Comparison of ENCODE assay signal across 9 mouse cellular contexts in genomic region chr19:34194132-34194745, GRCm38 (mm10). TPM values are rescaled to one million over a fixed set of nuclear protein-coding genes. Genes with fewer than 3 reads are reported as not detected.
DNase-seq lines count a peak whose midpoint lies in the region; ATAC-seq lines count a peak whose summit lies in the region.
"Had no signal": no experiment of that assay in that cellular context is flagged by ENCODE, and none has a peak within 500 bp of the region (broad histone marks: within the 10 kb centered on the region; RNA-seq: fewer than 3 reads in every experiment).

No protein-coding gene starts in this region.

- H3K9ac ChIP-seq in lung, embryonic 16.5 days (ENCODE audit: low read length): no peak overlapping the region
- no peak overlapping the region for H3K9ac ChIP-seq in embryonic facial prominence, embryonic 14.5 days (ENCODE audit: low read depth, low read length)
- no peak overlapping the region for H3K9ac ChIP-seq in limb, embryonic 15.5 days
- no peak overlapping the region for H3K9ac ChIP-seq in neural tube, embryonic 15.5 days (replicated peaks)

- peak overlapping the region; percentile 77; the same call in 1 of the 2 replicates for H3K4me2 ChIP-seq in lung, embryonic 16.5 days (ENCODE audit: low read depth, low read length)
- peak overlapping the region; percentile 98 for H3K4me2 ChIP-seq in embryonic facial prominence, embryonic 14.5 days (ENCODE audit: low read depth, low read length)
- H3K4me2 ChIP-seq in limb, embryonic 15.5 days: peak overlapping the region; percentile 89
- peak overlapping the region; percentile 86 for H3K4me2 ChIP-seq in neural tube, embryonic 15.5 days

- H3K27ac ChIP-seq in lung, embryonic 16.5 days (ENCODE audit: low read length): no peak overlapping the region
- H3K27ac ChIP-seq in embryonic facial prominence, embryonic 14.5 days (replicated peaks; ENCODE audit: low read depth, low read length): no peak overlapping the region
- no peak overlapping the region for H3K27ac ChIP-seq in limb, embryonic 15.5 days
- H3K27ac ChIP-seq in neural tube, embryonic 15.5 days (replicated peaks): no peak overlapping the region

- 90% methylated on average over 6 of the region's 6 CpGs for WGBS in lung, embryonic 16.5 days
- 70% methylated on average over 6 of the region's 6 CpGs for WGBS in embryonic facial prominence, embryonic 14.5 days
- 75% methylated on average over 6 of the region's 6 CpGs for WGBS in limb, embryonic 15.5 days
- 90% methylated on average over 6 of the region's 6 CpGs for WGBS in neural tube, embryonic 15.5 days

- DNase-seq in lung, postnatal 25 days (ENCODE audit: low spot score): no peak
- DNase-seq in embryonic facial prominence, embryonic 14.5 days (ENCODE audit: low spot score): no peak
- no peak for DNase-seq in kidney, adult 18-20 months
- DNase-seq in cerebellum, postnatal 4 days (ENCODE audit: low spot score in 2 of 2): no peak
- DNase-seq in spleen, adult 12 weeks (ENCODE audit: low spot score): no peak
- DNase-seq: kidney, adult 9 months had no signal

- no peaks in the 10 kb centered on the region for H3K27me3 ChIP-seq in lung, embryonic 16.5 days (ENCODE audit: control insufficient read depth, insufficient read depth, low read depth, low read length)
- H3K27me3 ChIP-seq in embryonic facial prominence, embryonic 14.5 days (replicated peaks; ENCODE audit: control insufficient read depth, insufficient read depth, low read length): no peaks in the 10 kb centered on the region
- H3K27me3 ChIP-seq in limb, embryonic 15.5 days: 0 out of 2 replicates have a peak, but pooled peaks cover 7% of the 10 kb centered on the region
- no peaks in the 10 kb centered on the region for H3K27me3 ChIP-seq in neural tube, embryonic 15.5 days (replicated peaks)

- no peaks in the 10 kb centered on the region for H3K9me3 ChIP-seq in lung, embryonic 16.5 days (ENCODE audit: control insufficient read depth, low read length)
- no peaks in the 10 kb centered on the region for H3K9me3 ChIP-seq in embryonic facial prominence, embryonic 14.5 days (ENCODE audit: control insufficient read depth, low read length)
- H3K9me3 ChIP-seq in limb, embryonic 15.5 days: no peaks in the 10 kb centered on the region
- H3K9me3 ChIP-seq in neural tube, embryonic 15.5 days (replicated peaks): no peaks in the 10 kb centered on the region

- ATAC-seq in lung, embryonic 16.5 days (ENCODE audit: low read depth): no peak
- ATAC-seq in embryonic facial prominence, embryonic 14.5 days (ENCODE audit: low read depth): no peak
- no peak for ATAC-seq in limb, embryonic 15.5 days (ENCODE audit: insufficient number of reproducible peaks, low FRiP score, low TSS enrichment, low read depth)
- no peak for ATAC-seq in neural tube, embryonic 15.5 days (ENCODE audit: low FRiP score)

- no peaks in the 10 kb centered on the region for H3K36me3 ChIP-seq in lung, embryonic 16.5 days (ENCODE audit: control insufficient read depth, insufficient read depth, low read length)
- no peaks in the 10 kb centered on the region for H3K36me3 ChIP-seq in embryonic facial prominence, embryonic 14.5 days (ENCODE audit: control insufficient read depth, insufficient read depth, low read length)
- no peaks in the 10 kb centered on the region for H3K36me3 ChIP-seq in limb, embryonic 15.5 days
- H3K36me3 ChIP-seq in neural tube, embryonic 15.5 days: no peaks in the 10 kb centered on the region

- H3K4me1 ChIP-seq in lung, embryonic 16.5 days (replicated peaks; ENCODE audit: control insufficient read depth, insufficient read depth, low read length): peaks cover 6% of the 10 kb centered on the region; the same call in 1 of the 2 replicates
- peaks cover 21% of the 10 kb centered on the region for H3K4me1 ChIP-seq in embryonic facial prominence, embryonic 14.5 days (ENCODE audit: control insufficient read depth, insufficient read depth, low read length)
- peaks cover 19% of the 10 kb centered on the region for H3K4me1 ChIP-seq in limb, embryonic 15.5 days
- H3K4me1 ChIP-seq in neural tube, embryonic 15.5 days: peaks cover 19% of the 10 kb centered on the region

- peak overlapping the region; percentile 76 for H3K4me3 ChIP-seq in lung, embryonic 16.5 days (ENCODE audit: low read length)
- peak overlapping the region; percentile 73; the same call in 1 of the 2 replicates for H3K4me3 ChIP-seq in embryonic facial prominence, embryonic 14.5 days (ENCODE audit: low read depth, low read length)
- H3K4me3 ChIP-seq in limb, embryonic 15.5 days: peak overlapping the region; percentile 75
- H3K4me3 ChIP-seq in neural tube, embryonic 15.5 days (replicated peaks): peak overlapping the region; percentile 86

RNA-seq across cellular contexts. Expression of gene Stambpl1, which starts 2.2 kb away (rescaled TPM):
- polyA plus RNA-seq in lung, embryonic 16.5 days (2015; fragmentation: Nextera tagmentation; extraction: Ambion mirVana): 10.3 and 11.9 TPM in 2 replicates
- polyA plus RNA-seq in embryonic facial prominence, embryonic 14.5 days (2014; fragmentation: Nextera tagmentation; extraction: Ambion mirVana): 8.8 and 10.2 TPM in 2 replicates
- 15.4 and 16.2 TPM in 2 replicates for polyA plus RNA-seq in limb, embryonic 15.5 days (2015; fragmentation: Nextera tagmentation; extraction: Ambion mirVana)
- polyA plus RNA-seq in neural tube, embryonic 15.5 days (2015; fragmentation: Nextera tagmentation; extraction: Ambion mirVana): 25.8 and 28.3 TPM in 2 replicates

RNA-seq across cellular contexts. Expression of gene Ankrd22, which starts 28.4 kb away (rescaled TPM):
- 0.14 and 0.15 TPM in 2 replicates for polyA plus RNA-seq in lung, embryonic 16.5 days (2015; fragmentation: Nextera tagmentation; extraction: Ambion mirVana)
- polyA plus RNA-seq in embryonic facial prominence, embryonic 14.5 days (2014; fragmentation: Nextera tagmentation; extraction: Ambion mirVana): 2.8 and 5.4 TPM in 2 replicates
- polyA plus RNA-seq in limb, embryonic 15.5 days (2015; fragmentation: Nextera tagmentation; extraction: Ambion mirVana): 9.8 and 11.1 TPM in 2 replicates
- polyA plus RNA-seq in neural tube, embryonic 15.5 days (2015; fragmentation: Nextera tagmentation; extraction: Ambion mirVana): 1.9 TPM in 1 of 2 replicates, not detected in the other
